Mouse (Mus musculus): ENCODE data around the gene Klhdc7a. TPM values are rescaled to one million over a fixed set of nuclear protein-coding genes. Genes with fewer than 3 reads are reported as not detected.

Gene Klhdc7a
- 0.06 TPM in 1 of 4 replicates, not detected in the others for total RNA-seq (2023)

GRCm38 (mm10) chr4:139967922-139968321 lies at the start of gene Klhdc7a:
Gene Klhdc7a, minus strand, starts transcription at chr4:139968026.

Other genes starting within 250 kb of the Klhdc7a start
- 0.12 to 0.13 TPM in 2 of 4 replicates, not detected in the others for gene Pax7, start 134.5 kb downstream of the Klhdc7a start, total RNA-seq (2023)